Mouse (Mus musculus) kidney, adult 2 months (tissue): ENCODE data around the gene Txndc11.

ENCODE experiments used
- CTCF ChIP-seq: fragments of 200-500 bp; conservative IDR thresholded peaks from 2 replicates; pipeline ENCODE4 v1.5.1; 2011; ENCODE audit warnings: low read depth, mild to moderate bottlenecking, control low read depth, low read length, moderate library complexity, mixed read lengths; ENCODE audit not compliant: insufficient read depth, insufficient read length
- POLR2A ChIP-seq: fragments of 200-500 bp; IDR thresholded peaks from one replicate; pipeline ENCODE4 v1.6.1; 2011; ENCODE audit warnings: low read depth, low read length, control low read depth

GRCm38 (mm10) chr16:11069271-11069670 is 65.2 kb downstream of the Txndc11 start:
- TF ChIP-seq CTCF = no peak
- no peak for TF ChIP-seq POLR2A
